Mouse (Mus musculus) embryonic fibroblast, embryonic 13.5 days (primary cell): ENCODE measurements around the gene Gm12166.

Experiments
- CTCF ChIP-seq: IDR thresholded peaks from 2 replicates; pipeline ENCODE4 v1.5.1; 2011; ENCODE audit warnings: mild to moderate bottlenecking, control low read depth, low read length, moderate library complexity, borderline replicate concordance; ENCODE audit not compliant: insufficient read depth
- POLR2A ChIP-seq: IDR thresholded peaks from 2 replicates; pipeline ENCODE4 v1.6.1; 2011; ENCODE audit warnings: low read depth, mild to moderate bottlenecking, control low read depth, low read length, moderate library complexity

GRCm38 (mm10) chr11:46070789-46071188, 18.7 kb upstream of the Gm12166 start:
- TF ChIP-seq POLR2A: no peak
- TF ChIP-seq CTCF: no peak
